Mouse (Mus musculus) testis, adult 2 months (tissue): ENCODE results near the gene 6430571L13Rik. TPM values are rescaled to one million over a fixed set of nuclear protein-coding genes. Genes with fewer than 3 reads are reported as not detected.
"Not testable (repeated sequence)": the region's sequence is repeated elsewhere in the genome, so short reads cannot be mapped to it uniquely, and the experiment has no call there.

Experiments used
- H3K27ac ChIP-seq: fragments of 200-500 bp; 2 replicates; pipeline ENCODE4 v1.5.1; 2012; ENCODE audit warnings: low read depth, low read length; ENCODE audit not compliant: control insufficient read depth, insufficient read depth
- H3K27me3 ChIP-seq: fragments of 200-500 bp; 2 replicates; pipeline ENCODE4 v1.6.1; 2012; ENCODE audit warnings: mild to moderate bottlenecking, low read length, moderate library complexity; ENCODE audit not compliant: control insufficient read depth, insufficient read depth
- H3K36me3 ChIP-seq: fragments of 200-500 bp; 2 replicates; pipeline ENCODE4 v1.6.1; 2012; ENCODE audit warnings: mild to moderate bottlenecking, low read length; ENCODE audit not compliant: control insufficient read depth, insufficient read depth
- H3K4me1 ChIP-seq: fragments of 200-500 bp; 2 replicates; pipeline ENCODE4 v1.6.1; 2012; ENCODE audit warnings: low read length; ENCODE audit not compliant: control insufficient read depth, insufficient read depth
- H3K4me3 ChIP-seq: fragments of 200-500 bp; 2 replicates; pipeline ENCODE4 v1.5.1; 2012; ENCODE audit warnings: low read depth, mild to moderate bottlenecking, low read length, moderate library complexity, mixed read lengths; ENCODE audit not compliant: control insufficient read depth
- CTCF ChIP-seq: fragments of 200-500 bp; IDR thresholded peaks from 2 replicates; pipeline ENCODE4 v1.5.1; 2012; ENCODE audit warnings: low read depth, mild to moderate bottlenecking, inconsistent platforms, low read length, moderate library complexity; ENCODE audit not compliant: control insufficient read depth, insufficient read depth, insufficient replicate concordance
- POLR2A ChIP-seq: fragments of 200-500 bp; IDR thresholded peaks from 2 replicates; pipeline ENCODE4 v1.6.1; 2012; ENCODE audit warnings: low read depth, mild to moderate bottlenecking, inconsistent platforms, low read length, moderate library complexity; ENCODE audit not compliant: control insufficient read depth
- polyA plus RNA-seq: library from polyadenylated mRNA; depleted of rRNA; stranded (reverse); fragments of >200 nt; gene quantifications from 2 replicates; pipeline ENCODE4 v1.2.3, GENCODE M21; 2012

The 6430571L13Rik gene
- polyA plus RNA-seq, 1 experiment = 0.40 TPM

DNA sequence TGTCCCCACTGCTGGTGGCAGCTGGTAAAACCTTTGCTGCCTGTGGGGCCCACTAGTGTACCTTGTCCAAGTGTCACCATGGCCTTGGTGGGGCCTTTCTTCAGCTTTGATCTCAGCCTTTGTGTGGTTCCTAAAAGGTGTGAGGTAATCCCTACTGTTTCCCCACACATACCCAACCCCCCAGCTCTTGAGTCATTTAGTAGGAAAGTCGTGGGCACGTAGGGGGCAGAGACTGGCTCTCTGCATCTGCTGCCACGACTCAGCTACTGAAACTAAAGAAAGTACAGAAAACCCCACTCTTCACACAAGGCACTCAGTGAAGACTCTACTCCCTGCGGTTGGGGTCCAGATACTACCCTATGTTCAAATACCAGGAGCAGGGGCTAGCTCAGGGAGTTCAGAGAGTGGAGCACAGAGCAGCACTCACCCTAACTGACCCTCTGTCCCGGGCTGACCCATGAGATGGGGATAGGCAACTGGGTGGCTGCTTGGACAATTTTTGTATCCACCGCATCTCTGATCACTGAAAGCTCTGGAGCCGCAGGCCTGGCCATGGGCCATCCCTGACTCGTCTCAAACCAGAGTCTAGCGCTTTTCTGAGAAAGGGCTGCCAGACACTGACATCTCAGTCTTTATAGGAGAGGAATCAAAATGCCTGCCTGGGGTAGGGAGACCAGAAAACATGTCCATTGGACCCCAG lies 37.1 kb upstream of the 6430571L13Rik start:
- H3K27ac ChIP-seq = no peak overlapping the region
- no peak for TF ChIP-seq POLR2A
- no peak for TF ChIP-seq CTCF
- H3K27me3 ChIP-seq = no peaks in the 10 kb centered on the region
- no peak overlapping the region for H3K4me3 ChIP-seq
- no peaks in the 10 kb centered on the region for H3K36me3 ChIP-seq
- peaks cover 6% of the 10 kb centered on the region for H3K4me1 ChIP-seq

DNA sequence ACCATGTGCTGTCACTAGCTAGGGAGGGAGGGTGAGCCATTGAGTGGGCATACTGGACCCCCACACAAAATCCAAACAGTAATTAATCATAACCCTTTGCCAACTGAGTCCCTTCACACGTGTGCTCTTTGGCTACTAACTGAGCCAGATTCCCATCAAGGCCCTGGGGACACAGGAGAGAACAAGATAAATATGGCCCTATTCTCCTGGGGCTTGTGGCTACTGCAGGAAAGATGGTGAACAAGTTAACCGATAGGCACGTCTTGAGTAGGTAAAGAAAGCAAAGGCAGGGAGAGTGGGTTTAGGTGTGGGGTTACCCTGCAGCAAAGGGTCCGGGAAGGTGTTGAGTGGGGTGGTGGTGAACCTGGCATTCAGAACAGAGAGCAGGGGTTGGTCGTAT lies 36.5 kb upstream of the 6430571L13Rik start:
- H3K36me3 ChIP-seq = no peaks in the 10 kb centered on the region
- no peaks in the 10 kb centered on the region for H3K27me3 ChIP-seq
- H3K27ac ChIP-seq = no peak overlapping the region
- TF ChIP-seq POLR2A (no peak), CTCF (no peak)
- H3K4me1 ChIP-seq = peaks cover 6% of the 10 kb centered on the region
- H3K4me3 ChIP-seq = no peak overlapping the region

DNA sequence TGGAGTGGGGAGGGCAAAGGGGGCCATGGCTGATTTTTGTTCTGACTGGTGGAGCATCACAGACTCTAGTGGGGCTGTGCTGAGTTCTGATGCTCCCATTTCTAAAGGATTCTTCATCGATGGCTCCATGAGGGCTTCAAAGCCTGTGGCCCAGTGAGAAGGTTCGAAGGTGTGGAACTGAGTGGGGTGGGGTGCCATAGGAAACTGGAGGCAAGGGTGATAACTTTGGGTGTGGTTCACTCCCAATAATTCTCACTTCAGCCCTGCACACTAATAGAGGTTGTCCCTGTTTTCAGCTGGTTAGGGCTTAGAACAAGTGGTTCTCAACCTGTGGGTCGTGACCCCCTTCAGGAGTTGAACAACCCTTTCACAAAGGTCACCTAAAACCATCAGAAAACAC lies 36.0 kb upstream of the 6430571L13Rik start:
- Histone ChIP-seq H3K4me1 (peaks cover 6% of the 10 kb centered on the region), H3K27ac (no peak overlapping the region), H3K36me3 (no peaks in the 10 kb centered on the region), H3K27me3 (no peaks in the 10 kb centered on the region), H3K4me3 (no peak overlapping the region)
- TF ChIP-seq POLR2A (no peak), CTCF (no peak)

DNA sequence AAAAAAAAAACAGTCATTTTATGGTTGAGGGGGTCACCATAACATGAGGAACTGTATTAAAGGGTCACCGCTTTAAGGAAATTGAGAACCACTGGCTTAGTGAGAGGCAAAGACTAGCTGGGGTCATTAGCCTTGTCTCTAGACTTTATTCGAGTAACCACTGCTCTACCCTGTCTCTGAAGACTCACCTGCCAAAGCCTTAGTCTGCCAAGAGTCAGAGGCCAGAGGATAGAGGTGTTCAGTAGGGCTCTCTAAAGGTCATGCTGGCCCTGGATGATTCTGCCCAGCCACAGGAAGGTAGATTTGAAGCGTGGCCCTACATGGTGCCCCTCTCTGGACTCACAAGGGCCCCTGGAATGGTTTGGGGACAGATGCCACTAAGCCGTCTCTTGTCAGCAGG lies 35.4 kb upstream of the 6430571L13Rik start:
- no peak overlapping the region for H3K27ac ChIP-seq
- peaks cover 6% of the 10 kb centered on the region for H3K4me1 ChIP-seq
- TF ChIP-seq POLR2A (no peak), CTCF (no peak)
- H3K36me3 ChIP-seq = no peaks in the 10 kb centered on the region
- no peak overlapping the region for H3K4me3 ChIP-seq
- no peaks in the 10 kb centered on the region for H3K27me3 ChIP-seq

DNA sequence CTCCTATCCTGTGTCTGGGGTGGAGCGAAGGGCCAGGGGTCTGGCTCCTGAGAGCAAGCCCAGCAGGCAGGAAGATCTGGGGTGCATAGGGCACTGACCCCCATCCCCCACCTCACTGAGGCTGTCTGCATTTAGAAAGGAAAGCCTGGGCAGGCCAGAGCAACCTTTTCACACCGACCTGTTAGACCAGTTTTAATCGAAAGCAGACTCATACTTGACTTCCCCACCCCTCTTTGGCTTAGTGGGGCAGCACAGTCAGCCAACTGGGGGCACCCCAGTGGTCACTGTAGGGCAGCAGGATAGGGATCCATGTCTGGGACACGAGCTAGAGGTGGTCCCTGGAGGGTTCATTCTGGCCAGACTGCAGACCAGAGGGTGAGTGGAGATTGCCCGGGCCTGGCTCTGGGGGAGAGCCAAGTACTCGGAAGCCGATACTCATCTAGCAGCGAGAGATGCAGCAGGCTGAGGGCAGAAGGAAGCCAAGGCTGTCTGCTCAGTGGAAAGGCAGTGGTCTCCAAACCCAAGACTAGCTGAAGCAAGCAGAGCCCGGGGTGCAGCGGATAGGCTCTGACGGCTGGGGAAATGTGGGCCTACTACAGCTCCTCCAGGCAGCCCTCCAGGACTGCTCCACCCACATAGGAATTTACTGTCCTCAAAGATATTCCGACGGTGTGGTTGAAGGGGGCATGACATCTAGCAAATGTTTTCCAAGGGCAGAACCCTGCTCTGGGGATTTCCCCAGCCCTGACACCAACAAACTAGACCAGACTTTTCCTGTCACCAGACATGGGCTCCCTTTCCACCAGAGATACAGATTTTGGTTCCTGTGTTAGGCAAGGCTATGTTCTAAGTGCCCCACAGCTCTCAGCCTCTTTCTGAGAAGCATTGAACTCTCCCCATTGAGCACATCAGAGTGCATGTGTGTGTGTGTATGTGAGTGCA lies 34.5 kb upstream of the 6430571L13Rik start:
- Histone ChIP-seq H3K36me3 (no peaks in the 10 kb centered on the region), H3K4me3 (no peak overlapping the region), H3K4me1 (peaks cover 6% of the 10 kb centered on the region), H3K27me3 (no peaks in the 10 kb centered on the region), H3K27ac (no peak overlapping the region)
- TF ChIP-seq CTCF (no peak), POLR2A (no peak)

DNA sequence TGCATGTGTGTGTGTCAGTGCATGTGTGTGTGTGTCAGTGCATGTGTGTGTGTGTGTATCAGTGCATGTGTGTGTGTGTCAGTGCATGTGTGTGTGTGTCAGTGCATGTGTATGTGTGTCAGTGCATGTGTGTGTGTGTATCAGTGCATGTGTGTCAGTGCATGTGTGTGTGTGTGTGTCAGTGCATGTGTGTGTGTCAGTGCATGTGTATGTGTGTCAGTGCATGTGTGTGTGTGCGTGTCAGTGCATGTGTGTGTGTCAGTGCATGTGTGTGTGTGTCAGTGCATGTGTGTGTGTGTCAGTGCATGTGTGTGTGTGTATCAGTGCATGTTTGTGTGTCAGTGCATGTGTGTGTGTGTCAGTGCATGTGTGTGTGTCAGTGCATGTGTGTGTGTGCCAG lies 33.7 kb upstream of the 6430571L13Rik start:
- H3K36me3 ChIP-seq, H3K27ac ChIP-seq, H3K27me3 ChIP-seq, H3K4me1 ChIP-seq, H3K4me3 ChIP-seq: not testable (repeated sequence)

DNA sequence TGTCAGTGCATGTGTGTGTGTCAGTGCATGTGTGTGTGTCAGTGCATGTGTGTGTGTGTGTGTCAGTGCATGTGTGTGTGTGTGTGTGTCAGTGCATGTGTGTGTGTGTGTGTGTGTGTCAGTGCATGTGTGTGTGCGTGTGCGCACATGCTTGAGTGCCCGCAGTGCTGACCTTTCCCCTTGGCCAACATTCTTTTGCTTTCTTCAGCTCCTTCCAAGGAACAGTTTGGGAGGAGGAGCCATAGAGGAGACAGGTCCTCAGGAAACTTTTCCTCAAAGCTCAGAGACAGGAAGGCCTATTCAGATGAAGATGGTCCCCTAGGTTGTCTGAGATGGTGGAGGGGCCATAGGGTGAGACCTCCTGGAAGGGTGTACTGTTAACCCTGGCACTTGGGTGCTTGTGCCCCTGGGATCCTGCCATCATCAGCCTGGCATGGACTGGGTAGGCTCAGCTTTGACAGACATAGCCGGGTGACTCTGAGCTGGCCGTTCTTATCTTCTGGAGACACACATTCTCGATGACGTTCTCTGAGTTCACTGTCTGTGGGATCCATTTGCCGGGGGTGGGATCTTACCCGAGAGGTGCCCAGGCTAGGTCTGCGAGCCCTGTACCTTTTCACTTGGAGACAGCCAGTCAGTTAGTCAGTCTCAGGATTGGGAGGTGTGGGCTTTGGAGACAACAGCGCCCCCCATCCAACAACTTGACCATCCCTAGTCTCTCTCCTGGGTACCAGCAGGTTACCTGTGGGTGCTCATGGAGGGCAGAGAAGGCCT lies 33.1 kb upstream of the 6430571L13Rik start:
- H3K36me3 ChIP-seq = no peaks in the 10 kb centered on the region
- H3K4me1 ChIP-seq = peaks cover 6% of the 10 kb centered on the region
- TF ChIP-seq POLR2A (no peak), CTCF (no peak)
- H3K27ac ChIP-seq = peak overlapping the region; percentile 60
- H3K27me3 ChIP-seq = no peaks in the 10 kb centered on the region
- H3K4me3 ChIP-seq = no peak overlapping the region
